Mouse (Mus musculus) spleen, adult 18-20 months (tissue): ENCODE data around the gene Rtn4rl1.
"Not testable (repeated sequence)": the region's sequence is repeated elsewhere in the genome, so short reads cannot be mapped to it uniquely, and the experiment has no call there.

ENCODE experiments used
- DNase-seq, 2 experiments: peaks; one replicate each; pipeline ENCODE4 v3.0.0; 2022; ENCODE audit warnings: mixed read lengths in 2 of 2

Rtn4rl1 gene

DNA sequence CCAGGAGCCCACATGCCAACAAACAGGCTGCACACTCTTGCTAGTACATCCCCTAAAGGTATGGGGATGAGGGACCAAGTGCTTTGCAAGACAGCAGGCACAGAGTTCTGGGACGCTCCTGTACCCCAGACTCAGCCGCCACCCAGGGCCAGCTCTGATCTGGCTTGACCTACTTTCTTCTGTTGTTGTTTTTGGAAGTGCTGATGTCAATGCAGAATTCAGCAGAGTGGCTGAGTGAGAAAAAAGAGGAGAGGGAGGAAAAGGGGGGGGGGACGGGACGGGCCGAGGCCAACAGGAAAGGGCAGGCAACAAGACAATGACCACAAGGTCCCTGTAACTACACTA lies 86.5 kb downstream of the Rtn4rl1 start:
- no peak for DNase-seq

DNA sequence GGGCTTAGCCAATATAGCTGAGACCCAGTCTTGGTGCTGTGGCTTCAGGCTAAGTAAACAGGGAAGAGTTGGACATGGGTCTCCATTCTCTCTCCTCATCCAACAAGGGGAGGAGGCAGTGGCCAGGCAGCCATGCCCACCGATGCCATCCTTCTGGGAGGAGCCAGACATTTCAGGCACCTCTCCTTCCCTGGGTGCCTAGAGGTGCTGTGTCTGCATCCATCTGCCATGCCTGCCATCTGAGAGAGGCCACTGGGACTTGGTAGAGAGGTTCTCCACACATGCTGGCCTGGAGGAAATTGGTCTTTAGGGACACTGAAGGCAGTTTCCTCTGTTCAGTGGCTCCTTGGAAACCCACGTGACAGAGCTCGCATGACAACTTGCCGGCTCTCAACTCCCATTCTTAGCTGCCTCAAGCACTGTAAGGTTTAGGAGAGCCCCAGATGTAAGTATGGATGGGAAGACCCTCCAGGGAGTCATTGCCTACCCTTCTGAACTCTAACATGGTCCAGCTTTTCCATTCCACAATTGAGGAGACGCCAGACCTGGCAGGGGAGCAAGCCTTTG lies 86.9 kb downstream of the Rtn4rl1 start:
- no peak for DNase-seq

DNA sequence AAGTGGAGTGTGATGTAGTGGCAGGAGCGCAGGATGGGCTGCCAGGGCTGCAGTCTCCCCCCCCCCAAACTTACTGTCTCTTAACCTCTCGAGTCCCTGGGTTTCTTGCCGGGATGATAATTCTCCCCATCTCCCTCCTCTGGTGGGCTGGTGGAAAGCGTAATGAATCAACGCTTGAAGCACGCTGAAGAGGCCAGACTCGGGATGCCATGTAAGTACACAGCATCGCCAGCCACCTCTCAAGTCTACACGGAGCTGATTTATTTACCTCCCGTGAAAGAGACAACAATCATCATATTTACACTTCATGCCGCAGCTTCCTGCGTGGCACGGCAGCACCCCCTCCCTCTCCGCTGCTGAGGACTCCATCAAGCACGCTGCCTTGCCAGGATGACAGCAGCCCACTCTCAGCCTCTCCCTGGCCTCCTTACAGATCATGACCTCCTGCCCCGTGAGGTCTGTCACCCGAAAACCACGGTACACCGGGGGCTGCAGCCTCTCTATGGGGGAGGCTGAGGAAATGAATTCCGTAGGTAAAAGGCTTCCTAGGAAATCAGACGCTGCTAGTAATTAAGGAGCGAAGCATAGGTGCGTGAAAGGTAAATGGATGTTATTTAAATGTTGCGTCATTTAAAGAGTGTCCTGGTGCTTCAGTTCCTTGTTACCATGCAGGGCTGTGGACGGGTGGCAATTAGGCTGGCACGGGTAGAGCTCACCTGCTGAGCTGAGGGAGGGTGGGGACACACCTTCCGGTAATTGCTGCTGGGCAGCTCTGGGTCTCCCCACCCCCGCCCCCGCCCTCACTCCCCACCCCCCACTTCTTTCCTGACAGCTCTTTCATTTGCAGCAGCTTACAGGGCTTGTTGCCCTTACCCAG lies 88.0 kb downstream of the Rtn4rl1 start:
- DNase-seq = no peak

DNA sequence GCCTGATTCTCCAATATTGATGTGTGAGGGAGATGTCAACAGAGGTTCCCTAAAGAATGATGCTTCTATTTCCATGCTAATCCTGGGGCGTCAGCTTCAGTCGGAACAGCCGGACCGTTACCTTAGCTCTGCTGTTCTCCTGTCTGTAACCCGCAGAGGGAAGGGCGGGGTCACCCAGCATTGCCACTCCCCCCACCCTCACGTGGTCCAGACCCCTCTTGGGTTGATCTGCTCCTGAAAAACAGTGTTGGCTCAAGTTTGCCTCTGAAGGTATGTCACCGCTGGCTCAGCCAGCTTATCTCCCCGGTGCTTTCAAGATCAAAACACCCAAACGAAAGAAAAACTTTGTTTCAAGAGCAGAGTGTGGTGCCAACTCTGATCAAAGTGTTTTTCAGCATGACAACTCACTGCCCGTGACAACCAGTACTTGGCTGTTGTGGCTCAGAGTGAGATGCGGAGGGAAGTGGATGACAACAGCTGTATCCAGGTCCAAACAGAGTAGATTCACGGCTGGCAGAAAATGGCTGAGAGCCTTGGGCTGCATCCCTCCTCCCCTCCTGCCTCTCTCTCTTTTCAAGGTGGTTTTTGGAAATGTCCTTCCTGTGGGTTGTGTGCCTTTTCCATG lies 89.0 kb downstream of the Rtn4rl1 start:
- DNase-seq = peak; percentile 38 to 57

DNA sequence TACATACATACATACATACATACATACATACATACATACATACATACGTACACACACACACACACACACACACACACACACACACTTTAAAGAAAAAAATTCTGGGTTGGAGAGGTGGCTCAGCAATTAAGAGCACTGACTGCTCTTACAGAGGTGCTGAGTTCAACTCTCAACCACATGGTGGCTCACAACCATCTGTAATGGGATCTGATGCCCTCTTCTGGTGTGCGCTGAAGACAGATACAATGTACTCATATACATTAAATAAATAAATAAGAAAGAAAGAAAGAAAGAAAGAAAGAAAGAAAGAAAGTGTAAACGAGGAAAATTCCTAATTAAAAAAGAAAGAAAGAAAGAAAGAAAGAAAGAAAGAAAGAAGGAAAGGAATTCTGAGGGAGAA lies 90.2 kb downstream of the Rtn4rl1 start:
- DNase-seq = not testable (repeated sequence)

DNA sequence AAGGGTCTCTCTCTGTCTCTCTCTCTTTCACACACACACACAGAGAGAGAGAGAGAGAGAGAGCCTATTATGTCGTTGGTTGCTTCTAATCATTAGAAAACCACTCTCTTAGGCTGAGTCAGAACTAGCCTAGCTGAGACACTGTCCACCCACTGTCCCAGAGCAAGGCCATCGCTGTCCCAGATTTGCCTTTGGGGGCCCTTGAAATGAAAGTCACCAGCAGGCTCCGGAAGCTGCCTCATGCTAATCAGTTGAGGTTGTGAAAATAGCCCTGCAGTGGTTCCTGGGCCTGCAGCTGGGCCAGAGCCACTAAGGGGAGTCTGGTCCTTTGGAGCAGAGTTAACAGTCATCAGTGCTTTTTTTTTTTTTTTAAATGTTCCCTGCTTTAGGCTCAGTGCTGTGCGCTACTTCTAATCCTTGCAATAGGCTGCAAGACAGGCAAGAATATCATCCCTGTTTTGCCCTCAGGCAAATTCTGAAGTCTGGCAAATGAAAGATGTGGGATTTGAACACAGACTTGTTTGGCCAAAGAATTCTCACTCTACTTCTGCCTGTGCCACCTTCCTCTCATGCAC lies 92.4 kb downstream of the Rtn4rl1 start:
- no peak for DNase-seq

DNA sequence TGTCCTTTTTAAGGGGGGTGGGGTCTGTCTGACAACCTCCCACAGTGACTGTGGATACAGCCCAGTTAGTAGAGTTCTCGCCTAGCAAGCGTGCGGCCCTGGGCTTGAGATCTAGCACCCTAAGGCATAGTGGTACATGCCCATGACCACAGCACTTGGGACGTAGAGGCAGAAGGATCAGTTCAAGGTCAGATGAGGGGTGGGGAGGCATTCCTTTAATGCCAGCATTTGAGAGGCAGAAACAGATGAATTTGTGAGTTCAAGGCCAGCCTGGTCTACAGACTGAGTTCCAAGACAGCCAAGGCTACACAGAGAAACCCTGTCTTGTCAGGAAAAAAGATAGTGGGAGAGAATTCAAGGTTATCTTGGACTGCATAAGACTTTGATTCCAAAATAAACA lies 93.3 kb downstream of the Rtn4rl1 start:
- no peak for DNase-seq

DNA sequence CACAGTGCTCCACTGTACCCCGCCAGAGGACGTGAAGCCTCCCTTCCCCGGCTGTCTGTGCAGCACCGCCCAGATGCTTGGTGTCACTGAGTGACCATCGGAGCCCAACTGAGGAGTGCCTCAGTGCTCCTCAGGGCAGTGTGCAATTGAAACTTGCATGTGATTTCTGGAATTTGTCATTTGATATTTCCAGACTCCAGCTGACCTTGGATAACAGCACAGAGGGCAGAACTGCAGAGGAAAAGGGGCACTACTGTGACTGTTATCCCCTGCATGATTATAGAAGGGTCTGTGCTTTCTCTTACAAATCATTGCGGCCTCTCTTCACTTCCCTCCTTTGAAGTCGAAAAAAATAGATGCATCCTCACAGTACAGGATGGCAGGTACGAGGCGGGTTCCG lies 94.4 kb downstream of the Rtn4rl1 start:
- DNase-seq = no peak

DNA sequence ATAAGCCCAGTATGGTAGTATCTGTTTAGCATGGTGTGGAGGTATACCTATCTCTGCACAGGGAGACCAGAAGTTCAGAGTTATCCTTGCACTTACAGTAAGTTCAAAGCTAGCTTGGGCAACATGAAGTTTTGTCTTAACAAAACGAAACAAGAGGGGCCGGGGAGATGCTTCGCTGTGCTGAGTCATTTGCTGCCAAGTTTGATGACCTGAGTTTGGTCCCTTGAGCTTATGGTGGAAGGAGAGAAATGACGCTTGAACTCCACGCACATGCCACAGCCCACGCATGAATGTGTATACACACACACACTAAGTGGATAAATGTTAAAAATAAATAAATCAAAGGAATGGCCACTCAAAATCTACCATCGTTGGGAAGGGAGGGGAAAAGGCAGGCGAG lies 94.9 kb downstream of the Rtn4rl1 start:
- DNase-seq = no peak

DNA sequence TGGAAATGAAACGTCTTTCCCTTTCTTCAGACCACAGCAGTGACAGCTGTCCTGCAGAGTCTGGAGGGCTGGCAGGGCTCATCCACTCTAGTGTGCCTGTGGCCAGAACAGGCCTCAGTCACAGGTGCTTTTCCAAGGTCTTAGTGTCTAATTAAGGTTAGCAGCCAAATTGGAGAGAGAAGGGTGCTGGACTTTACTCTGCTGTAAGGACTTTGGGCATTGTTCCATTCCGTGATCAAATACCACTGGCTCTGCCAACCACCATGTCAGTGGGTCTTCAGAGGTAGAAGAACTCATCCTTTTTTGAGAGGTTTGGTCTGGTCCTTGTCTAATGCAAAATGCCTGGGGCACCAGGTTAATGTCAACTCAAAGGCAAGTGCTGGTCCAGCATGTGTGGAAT lies 95.5 kb downstream of the Rtn4rl1 start:
- no peak for DNase-seq

DNA sequence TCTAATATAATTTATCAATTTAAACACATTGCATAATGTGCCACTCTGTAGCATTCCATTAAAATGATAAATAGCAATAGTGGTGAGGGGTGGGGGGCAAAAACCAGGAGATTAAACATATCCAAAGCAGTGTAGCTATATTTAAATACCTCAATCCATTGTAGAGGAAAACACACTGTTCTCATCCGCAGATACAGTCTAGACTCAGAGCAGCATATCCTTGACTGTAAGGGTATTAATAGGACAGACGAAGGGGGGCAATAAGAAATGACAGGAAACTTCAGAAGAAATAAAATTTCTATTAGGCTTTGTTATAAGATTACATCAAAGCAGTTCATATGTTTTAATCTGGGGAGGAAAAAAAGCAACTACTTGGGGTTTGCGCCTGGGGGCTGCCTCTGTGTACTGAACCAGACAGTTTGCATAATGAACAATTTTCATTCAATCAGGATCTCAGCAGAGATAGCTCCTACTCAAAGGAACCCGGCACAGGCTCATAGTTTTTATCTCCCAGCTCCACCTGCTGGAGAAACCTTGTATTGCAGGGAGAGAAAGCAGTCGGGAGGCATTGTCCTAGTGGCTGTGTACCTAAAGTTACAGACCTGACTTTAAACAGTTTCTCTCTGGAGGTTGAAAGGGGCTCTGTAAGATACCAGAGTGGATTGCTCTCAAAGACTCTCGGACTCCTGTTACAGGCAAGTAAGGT lies 97.1 kb downstream of the Rtn4rl1 start:
- DNase-seq = peak; percentile 51 to 82

DNA sequence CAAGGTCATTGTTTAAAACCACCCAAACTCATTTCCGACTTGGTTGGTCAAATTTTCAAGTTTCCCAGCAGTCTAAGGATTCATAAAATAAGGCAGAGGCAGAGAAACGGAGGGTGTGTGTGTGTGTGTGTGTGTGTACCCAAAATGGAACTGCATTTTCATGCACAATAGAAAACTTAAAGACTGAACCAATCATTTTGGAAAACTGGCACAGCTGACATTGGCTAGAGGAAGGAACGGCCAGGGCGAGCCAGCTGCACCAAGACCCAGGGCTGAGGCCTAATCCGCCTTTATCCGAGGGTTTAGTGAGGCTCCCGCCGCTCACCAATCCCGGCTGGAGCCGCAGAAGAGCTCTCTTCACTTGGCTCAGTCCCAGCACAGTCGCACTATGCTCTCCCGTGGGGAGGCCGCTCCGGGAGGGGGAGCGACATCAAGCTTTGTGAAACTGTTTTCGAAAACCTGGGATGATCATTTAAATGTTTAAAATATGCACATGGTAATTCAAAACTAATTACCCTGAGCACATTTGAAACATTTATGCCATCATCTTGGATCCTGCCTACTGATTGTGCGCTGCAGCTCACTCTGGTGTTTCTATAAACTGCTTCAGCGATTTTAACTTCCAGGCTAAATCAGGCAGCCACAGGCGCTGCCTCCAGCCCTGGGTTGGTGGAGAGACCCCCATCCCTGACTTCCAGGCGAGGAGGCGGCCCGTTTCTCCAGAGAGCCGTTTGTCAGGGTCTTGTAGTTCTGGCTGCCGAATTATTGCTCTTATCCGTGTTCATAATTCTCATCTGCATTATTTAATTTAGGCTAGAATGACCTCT lies 98.0 kb downstream of the Rtn4rl1 start:
- no peak for DNase-seq

DNA sequence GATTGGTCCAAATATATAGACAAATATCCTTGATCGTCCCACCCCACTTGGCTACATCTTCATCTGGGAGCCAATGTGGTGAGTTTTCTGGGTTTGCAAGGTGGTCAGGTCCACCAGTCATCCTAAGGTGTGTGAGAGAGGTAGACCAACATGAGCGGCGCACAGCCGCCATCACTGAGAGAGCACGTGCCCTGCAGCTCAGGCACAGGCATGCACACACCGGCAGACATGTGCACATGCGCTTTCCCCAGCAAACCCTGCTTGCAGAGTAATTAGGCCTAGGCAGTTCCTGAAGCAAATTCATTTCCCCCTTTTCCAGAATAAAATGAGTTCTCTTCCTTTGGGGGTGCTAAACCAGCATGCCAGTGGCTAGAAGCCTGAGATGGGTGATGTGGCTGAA lies 98.7 kb downstream of the Rtn4rl1 start:
- DNase-seq = no peak

DNA sequence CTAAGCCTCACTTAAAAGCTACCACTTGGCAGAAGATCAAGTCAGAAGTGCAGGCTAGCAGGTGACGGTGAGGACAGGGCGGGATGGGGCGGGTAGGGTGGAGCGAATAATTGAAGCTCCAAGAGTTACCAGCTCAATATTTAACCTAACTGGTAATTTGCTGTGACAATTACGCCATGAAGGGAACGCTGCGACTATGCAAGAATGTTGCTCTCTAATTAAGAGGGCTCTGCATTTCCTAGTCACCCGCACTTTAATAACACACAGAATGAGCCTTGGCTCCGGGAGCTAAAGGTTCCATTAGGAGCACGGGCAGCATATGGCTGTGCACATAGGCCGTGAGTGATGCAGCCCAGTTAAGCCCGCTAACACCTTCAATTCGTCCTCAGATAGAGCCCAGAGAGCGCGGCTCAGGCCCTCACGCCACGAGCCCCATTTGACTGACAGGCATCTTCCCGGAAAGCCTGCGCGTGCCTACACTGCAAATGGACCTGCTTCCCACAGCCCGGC lies 100.3 kb downstream of the Rtn4rl1 start:
- DNase-seq = no peak

DNA sequence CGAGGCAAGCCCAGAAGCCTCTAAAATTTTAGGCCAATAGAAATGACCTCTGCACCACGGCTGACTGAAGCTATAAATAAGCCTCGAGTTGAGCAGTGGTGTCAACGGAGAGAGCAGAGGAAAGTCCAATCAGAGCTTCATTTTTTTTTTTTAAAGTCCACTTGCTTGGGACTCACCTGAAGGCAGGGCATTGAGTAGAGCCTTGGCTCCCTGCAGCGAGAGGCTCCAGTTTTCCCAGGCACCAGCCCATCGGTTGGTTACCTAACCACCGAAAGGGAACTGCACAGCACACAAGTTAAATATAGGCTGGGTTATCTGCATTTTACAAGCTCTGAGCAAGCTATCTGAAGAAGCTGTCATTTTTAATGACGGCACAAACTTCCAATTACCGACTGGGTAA lies 101.3 kb downstream of the Rtn4rl1 start:
- DNase-seq = no peak

DNA sequence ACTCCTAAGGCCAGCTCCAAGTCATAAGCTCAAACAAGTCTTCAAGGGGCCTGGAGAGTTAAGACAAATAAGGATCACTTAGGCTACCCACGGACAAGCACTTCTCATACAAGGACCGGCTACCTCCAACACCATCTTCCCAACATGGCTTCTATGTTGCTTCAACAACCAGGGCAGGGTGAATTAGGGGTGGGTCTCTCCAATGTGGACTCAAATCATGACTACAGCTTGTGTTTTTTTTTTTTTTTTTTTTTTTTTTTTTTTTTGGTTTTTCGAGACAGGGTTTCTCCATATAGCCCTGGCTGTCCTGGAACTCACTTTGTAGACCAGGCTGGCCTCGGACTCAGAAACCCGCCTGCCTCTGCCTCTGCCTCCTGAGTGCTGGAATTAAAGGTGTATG lies 102.0 kb downstream of the Rtn4rl1 start:
- not testable (repeated sequence) for DNase-seq

DNA sequence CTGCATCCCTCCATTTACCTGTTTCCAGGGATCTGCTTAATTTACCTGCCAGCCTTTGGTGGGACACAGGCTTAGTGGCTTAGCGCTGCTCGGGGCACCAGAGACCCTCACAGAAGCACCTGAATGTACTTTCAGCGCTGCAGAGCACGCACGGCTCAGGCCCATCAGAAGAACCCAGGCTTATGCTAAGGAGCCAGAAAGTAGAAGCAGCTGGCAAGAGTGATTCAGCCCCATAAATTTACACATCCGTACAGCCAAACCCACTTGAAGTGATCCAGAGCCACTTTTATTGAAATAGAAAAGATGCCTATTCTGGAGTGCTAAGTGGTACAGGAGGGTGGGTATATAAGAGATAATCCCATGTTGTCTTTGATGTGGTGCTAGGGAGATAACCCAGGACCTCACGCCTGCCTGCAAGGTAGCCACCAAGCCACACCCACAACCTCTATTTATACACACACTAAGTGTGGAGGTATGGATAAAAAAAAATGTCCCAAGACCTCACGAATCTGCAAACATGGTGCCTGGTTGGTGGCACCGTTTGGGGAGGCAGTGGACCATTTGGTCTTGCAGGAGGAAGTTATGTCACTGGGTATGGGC lies 102.9 kb downstream of the Rtn4rl1 start:
- DNase-seq = no peak

DNA sequence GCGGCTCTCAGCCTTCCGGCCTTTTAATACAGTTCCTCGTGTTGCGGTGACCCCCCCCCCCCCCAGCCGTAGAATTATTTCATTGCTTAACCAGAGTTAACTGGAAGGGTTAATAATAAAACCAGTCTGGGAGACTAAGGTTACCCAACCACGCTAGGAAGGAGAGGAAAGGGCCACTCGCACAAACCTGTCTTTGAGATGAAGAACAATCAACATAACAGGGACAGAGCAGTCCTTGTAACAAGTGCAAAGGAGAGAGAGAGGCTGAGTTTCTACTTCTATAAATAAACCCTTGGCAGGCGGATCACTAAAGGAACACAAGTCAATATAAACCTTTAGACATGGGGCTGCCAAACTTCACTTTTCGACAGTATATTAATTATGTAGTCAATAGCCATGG lies 104.0 kb downstream of the Rtn4rl1 start:
- no peak for DNase-seq

DNA sequence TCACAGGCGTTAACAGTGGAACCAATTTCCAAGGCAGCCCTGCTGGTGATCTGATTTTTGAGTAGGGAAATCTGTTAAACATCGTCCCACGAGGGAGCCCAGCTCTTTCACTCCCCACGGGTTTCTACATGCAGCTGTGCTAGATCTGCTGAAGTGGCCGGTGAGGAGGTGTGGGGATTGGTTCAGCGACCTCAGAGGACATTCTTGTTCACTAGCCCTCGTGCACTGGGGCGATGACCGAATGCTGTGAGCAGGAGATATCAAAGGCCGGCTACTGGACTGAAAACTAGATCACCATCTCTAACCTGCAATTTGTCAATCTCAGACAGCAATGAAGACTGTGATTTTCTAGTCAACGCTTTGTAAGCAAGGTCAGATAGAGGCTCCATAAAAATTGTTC lies 104.9 kb downstream of the Rtn4rl1 start:
- no peak for DNase-seq

DNA sequence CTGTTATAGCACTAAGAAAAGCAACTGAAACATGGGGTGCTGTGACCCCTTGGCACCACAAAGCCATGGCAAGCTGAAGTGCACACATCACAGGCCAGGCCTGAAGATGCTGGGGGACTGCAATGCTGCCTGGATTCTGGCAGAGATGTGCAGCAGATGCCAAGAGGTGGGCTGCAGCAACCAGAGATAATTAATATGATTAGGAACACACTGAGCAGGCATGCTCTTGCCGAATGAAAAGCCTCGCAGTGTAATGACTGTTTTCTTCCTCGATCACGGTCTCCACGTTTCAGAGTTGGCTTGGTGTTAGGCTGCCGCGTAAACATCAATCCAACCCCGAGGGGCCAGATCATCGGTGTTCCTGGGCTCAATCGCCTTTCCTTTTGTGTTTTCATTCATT lies 106.2 kb downstream of the Rtn4rl1 start:
- no peak for DNase-seq

DNA sequence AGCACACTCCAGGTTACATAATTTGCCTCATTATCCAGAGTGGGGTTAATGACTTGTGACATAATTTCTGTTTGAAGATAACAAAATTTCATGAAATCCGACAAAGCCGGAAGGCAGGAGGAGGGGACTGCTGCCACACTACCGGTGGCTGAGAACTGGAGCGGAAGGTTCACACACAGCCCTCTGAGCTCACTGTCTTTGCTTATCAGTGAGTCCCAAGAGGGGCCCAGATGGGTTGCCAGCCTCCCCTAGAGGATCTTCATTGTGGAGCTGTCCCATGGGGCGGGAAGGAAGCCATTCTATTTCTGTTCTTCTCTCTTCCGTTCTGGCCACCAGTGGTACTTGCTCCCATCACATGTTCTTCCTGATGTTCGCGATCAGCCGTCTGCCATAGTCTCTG lies 107.4 kb downstream of the Rtn4rl1 start:
- no peak for DNase-seq

DNA sequence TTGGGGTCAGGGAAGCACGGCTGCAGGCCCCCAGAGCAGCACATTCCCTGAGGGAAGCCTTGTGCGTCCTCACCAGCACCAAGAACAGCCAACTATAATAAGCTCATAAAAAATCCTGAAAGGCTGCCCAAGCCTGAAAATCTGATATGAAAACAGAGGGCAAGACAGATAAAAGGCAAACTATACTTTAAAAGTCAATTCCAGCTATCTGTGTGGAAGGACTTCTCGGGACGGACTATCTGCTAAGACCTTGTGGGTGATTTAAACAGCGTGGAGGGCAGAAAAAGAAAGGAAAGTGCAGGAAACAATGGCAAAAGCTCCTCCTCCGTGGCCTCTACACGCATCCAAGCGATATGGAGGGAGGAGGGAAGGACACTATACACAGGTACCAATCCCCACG lies 111.2 kb downstream of the Rtn4rl1 start:
- DNase-seq = no peak
